Mouse (Mus musculus): ENCODE data around the gene Gm11214.
A peak's percentile ranks its signal among the peaks of the same experiment; 100 is the strongest.

The Gm11214 gene

DNA sequence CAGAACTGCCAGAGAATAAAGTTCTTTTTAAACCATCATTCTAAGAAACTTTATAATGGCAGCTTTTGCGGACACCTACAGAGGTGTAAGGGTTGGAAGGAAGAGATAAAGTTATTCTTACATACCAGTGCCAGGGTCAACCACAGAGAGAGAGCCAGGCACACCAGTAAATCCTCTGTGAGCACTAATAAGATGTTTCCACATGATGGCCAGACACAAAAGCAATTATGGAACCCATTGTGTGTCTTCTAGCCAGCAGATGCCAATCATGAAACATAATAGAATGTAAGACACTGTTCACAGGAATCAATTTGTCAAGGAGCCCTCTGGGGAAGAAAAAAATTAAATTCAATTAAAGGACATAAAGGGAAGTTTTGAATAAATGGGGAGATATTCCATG is 1.8 kb downstream of the Gm11214 start:
- no peak for DNase-seq (ENCODE audit: low spot score)

- DNase-seq (ENCODE audit: low spot score), result no peak
These were observed 3.4 kb downstream of the Gm11214 start for GRCm38 (mm10) chr4:63659775-63660174.

DNA sequence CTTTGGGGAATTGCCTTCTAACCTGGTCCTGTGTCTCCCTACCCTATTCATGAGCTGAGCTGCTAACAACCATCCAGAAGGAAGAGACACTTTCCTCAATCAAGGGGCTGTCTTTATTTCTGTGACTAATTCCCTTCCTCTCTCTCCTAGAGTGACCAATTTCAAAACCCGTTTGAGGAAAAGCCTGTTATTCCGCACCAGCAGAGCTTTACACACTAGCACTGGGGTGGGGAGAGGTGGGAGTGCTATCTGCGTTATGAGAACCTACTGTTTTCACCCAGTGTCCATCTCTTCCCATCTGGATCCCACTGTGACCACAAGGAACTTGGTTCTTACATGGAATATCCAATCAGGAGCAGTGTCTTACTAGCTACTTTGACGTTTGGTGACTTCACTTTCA is 4.1 kb downstream of the Gm11214 start:
- no peak for DNase-seq (ENCODE audit: low spot score)

GRCm38 (mm10) chr4:63654381-63654780 is 8.8 kb downstream of the Gm11214 start:
- DNase-seq (ENCODE audit: low spot score), result no peak

DNA sequence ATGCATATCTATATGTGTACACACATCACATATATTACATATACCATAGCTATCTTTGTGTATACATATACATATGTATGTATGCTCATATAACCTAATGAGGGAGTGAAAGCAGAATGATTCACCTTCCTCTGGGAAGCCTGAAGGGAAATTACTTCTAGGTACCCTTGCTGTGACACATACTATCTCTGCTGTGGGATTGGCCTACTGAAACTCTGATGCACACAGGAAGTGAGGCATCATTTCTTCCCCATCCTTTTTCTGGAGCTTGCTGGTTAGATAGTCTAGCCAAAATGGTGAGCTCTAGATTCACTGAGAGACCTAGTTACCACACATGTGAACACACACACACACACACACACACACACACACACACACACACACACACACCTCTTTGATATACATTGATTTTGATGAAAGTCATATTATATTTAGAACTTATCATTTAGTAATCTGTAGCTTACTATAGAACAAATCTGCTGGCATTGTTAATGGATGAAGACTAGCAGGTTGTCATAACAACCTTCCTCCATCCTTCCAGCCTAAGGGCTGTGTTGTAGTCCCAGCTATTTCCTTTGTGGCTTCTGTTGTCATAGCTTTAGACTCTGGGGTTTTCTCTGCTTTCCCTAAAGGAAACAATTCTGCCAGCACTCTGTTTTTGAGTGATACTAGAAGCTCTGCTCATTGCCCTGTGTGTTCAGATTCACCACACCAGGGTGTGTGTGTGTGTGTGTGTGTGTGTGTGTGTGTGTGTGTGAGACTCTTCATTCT is 19.0 kb downstream of the Gm11214 start:
- no peak for DNase-seq (ENCODE audit: low spot score)

GRCm38 (mm10) chr4:63639842-63640241 is 23.3 kb downstream of the Gm11214 start:
- DNase-seq (ENCODE audit: low spot score), result peak; percentile 54

GRCm38 (mm10) chr4:63638603-63639002 is 24.6 kb downstream of the Gm11214 start:
- no peak for DNase-seq (ENCODE audit: low spot score)

DNA sequence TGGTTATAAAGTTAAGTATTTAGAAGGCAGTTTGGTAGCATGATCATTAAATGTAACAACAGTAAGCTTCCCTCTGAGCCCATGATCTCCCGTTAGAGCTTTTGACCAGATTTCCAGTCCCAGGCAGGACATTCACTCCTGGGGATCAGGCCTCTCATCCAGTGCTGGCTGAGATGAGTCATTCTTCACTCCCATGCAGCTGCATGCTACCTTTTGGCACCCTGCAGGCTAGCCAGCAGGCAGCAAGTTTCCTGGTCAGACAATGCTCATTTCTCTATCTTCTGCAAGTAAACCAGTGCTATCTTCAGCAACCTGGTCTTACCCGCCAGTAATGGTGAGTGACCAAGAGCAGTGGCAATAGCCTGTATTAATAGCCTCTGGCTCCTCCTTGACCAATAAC is 30.0 kb downstream of the Gm11214 start:
- no peak for DNase-seq (ENCODE audit: low spot score)

DNA sequence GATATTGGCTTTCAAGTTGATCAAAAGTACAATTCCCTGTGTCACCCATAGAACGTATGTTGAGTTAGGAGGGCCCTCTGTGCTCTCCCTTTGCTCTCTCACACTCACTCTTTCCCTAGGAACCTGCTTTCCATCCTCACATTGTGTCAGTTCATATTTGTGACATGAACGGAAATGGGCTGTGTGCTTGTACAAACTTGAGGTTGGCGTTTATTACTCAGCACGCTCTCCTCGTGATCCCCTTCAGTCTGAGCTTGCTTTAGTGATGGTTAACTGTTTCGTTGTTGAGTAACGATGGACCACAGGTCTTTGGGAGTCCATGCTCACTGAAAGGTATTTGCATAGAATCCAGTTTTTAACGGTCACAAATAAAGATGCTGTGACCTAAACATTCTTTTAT is 36.1 kb downstream of the Gm11214 start:
- no peak for DNase-seq (ENCODE audit: low spot score)

DNA sequence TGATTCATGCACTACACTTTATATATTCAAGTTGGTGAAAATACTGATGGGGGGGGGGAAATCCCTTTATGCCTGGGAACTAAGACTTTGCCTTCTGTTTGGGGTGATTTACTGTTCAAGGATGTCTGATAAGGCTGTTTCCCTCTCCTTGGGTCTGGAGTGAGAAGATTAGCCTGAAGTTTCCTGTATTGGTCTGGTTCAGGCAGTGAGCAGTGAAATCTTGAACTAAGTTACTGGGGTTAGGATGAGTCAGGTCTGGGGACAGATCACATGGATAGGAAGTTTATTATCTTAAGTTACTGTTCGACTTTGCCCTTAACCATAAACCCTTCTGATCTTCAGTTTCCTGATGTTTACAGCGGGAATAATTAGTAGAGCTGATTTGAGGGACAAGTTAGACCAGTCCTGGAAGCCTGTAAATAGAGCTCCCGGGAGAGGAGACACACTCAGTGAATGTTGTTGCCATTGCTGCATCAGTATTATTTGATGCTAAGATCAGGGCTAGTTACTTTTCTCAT is 37.6 kb downstream of the Gm11214 start:
- DNase-seq (ENCODE audit: low spot score), result no peak

DNA sequence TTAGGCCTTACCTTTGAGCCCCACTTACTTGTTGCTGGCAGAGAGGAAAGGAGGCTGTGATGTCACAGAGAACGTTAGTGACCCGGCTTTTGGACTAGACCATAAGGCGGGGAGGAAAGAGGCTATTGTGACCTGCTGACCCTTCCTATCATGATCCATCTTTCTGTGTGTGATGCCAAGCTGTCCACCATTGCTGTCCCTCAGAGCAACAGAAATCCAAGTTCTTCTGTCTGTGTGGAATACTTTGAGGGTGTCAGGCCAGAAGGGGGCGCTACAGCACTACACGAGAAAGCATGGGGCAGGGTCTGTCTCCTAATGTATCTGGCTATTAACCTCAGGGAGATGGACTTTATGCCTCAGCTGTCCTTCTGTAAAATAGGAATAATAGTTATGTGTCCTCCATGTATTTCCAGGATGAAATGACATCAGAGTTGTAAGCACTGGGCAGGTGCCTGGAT is 40.8 kb downstream of the Gm11214 start, which contains the start of gene Tex48:
Gene Tex48, minus strand, starts transcription at position 51 of the 458 bp plus-strand sequence.
- no peak for DNase-seq (ENCODE audit: low spot score)

DNA sequence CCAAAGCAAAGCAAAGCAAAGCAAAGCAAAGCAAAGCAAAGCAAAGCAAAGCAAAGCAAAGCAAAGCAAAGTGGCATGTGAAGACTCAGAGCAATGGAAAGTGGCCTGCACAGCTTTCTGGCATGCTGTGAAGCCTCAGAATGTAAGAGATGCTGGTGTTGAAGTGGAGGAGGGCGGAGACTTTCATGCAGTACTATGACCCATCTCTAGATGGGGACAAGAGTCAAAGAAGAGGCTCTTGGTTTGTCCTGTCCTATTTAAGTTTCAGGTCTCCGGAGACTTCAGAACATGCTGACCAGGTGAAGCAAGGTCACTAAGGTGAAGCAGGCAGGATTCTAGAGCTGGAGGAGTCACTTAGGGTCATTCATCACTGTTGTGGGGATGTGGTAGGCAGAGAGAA is 41.3 kb downstream of the Gm11214 start:
- no peak for DNase-seq (ENCODE audit: low spot score)
